Mouse (Mus musculus) ovary, postnatal 14 days (tissue): ENCODE measurements around the gene Tns1.
"Not testable (repeated sequence)": the region's sequence is repeated elsewhere in the genome, so short reads cannot be mapped to it uniquely, and the experiment has no call there.

Source experiments
- DNase-seq: peaks from one replicate; pipeline ENCODE4 v3.0.0; 2022; ENCODE audit warnings: low spot score

The Tns1 gene

GRCm38 (mm10) chr1:74124021-74124981 lies at the start of gene Tns1:
TSS of gene Tns1 (minus strand) at chr1:74124449.
- peak; percentile 41 for DNase-seq

- no peak for DNase-seq
Observed at GRCm38 (mm10) chr1:74172722-74173121, 48.5 kb upstream of the Tns1 start.

GRCm38 (mm10) chr1:74169721-74170120 lies 45.5 kb upstream of the Tns1 start:
- no peak for DNase-seq

- no peak for DNase-seq
Observed at GRCm38 (mm10) chr1:74167136-74167535, 42.9 kb upstream of the Tns1 start.

GRCm38 (mm10) chr1:74160036-74160435 lies 35.8 kb upstream of the Tns1 start:
- no peak for DNase-seq

- not testable (repeated sequence) for DNase-seq
Observed at GRCm38 (mm10) chr1:74159613-74160012, 35.4 kb upstream of the Tns1 start.

- no peak for DNase-seq
Observed at GRCm38 (mm10) chr1:74156381-74156910, 32.2 kb upstream of the Tns1 start.

GRCm38 (mm10) chr1:74155435-74156012 lies 31.3 kb upstream of the Tns1 start:
- DNase-seq: no peak

GRCm38 (mm10) chr1:74153461-74154184 lies 29.4 kb upstream of the Tns1 start, which contains the start of gene Cxcr2:
TSS of gene Cxcr2 (plus strand) at chr1:74153989.
- no peak for DNase-seq

- no peak for DNase-seq
Observed at GRCm38 (mm10) chr1:74151091-74151490, 26.8 kb upstream of the Tns1 start.

- DNase-seq: no peak
Observed at GRCm38 (mm10) chr1:74150101-74150500, 25.9 kb upstream of the Tns1 start.

- no peak for DNase-seq
Observed at GRCm38 (mm10) chr1:74149106-74149885, 25.0 kb upstream of the Tns1 start.

GRCm38 (mm10) chr1:74141781-74142180 lies 17.5 kb upstream of the Tns1 start:
- DNase-seq: no peak

GRCm38 (mm10) chr1:74139415-74139814 lies 15.2 kb upstream of the Tns1 start:
- no peak for DNase-seq

- DNase-seq: no peak
Observed at GRCm38 (mm10) chr1:74135326-74135950, 11.2 kb upstream of the Tns1 start.

GRCm38 (mm10) chr1:74133954-74134353 lies 9.7 kb upstream of the Tns1 start:
- no peak for DNase-seq

GRCm38 (mm10) chr1:74132011-74132410 lies 7.8 kb upstream of the Tns1 start:
- no peak for DNase-seq

- no peak for DNase-seq
Observed at GRCm38 (mm10) chr1:74130883-74131659, 6.8 kb upstream of the Tns1 start.

- DNase-seq: peak; percentile 66
Observed at GRCm38 (mm10) chr1:74124991-74125552, 823 bp upstream of the Tns1 start, which contains the start of gene Rufy4. TSS of gene Rufy4 (plus strand) at chr1:74125541.

GRCm38 (mm10) chr1:74123215-74123614 lies 1.0 kb downstream of the Tns1 start:
- DNase-seq: no peak
